Mouse (Mus musculus) embryo, embryonic 10.5 days (tissue): ENCODE data around the gene Umps.

Experiments
- DNase-seq: peaks from one replicate; pipeline ENCODE4 v3.0.0-alpha.2; 2015; ENCODE audit warnings: low spot score

The Umps gene

GRCm38 (mm10) chr16:33930785-33931184 lies 36.1 kb downstream of the Umps start:
- DNase-seq, result no peak

- no peak for DNase-seq
These were observed 37.9 kb downstream of the Umps start for GRCm38 (mm10) chr16:33928788-33929462.

- no peak for DNase-seq
These were observed 39.5 kb downstream of the Umps start for GRCm38 (mm10) chr16:33927263-33927824.

DNA sequence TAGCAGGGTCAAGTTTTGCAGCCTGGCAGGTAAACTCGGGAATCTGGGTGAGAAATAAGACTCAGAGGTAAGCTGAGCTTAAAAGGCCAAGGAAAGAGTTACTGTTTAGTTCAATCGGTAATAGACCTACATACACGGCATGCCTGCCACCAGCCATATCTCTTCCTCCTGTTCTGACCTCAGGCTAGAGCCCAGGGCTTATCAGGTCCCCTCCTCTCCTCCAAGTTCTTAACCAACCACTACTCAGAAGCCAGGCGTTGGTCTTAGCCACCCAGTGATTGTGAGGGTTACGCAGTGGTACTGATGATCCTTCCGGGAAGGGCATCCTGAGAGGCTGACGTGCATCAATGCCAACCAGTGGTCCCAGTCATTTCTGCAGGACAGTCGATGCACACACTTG lies 43.1 kb downstream of the Umps start:
- DNase-seq, result no peak

DNA sequence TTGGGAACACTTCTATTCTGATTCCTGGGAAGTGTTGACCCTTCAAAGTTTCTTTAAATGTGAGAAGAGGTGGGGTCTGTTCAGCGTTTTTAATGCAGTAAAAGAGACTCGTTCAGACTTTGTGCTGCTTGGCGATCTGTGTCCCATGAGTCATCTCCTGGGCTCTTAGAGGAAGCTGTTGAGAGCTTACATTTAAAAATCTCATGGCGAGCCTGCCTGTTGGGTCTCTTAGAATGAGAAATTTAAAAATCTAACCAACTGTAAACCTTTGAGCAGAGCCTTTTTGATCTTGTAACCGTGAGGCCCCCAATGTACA lies 43.9 kb downstream of the Umps start:
- DNase-seq, result no peak

- no peak for DNase-seq
These were observed 44.5 kb downstream of the Umps start for GRCm38 (mm10) chr16:33922111-33923000.

DNA sequence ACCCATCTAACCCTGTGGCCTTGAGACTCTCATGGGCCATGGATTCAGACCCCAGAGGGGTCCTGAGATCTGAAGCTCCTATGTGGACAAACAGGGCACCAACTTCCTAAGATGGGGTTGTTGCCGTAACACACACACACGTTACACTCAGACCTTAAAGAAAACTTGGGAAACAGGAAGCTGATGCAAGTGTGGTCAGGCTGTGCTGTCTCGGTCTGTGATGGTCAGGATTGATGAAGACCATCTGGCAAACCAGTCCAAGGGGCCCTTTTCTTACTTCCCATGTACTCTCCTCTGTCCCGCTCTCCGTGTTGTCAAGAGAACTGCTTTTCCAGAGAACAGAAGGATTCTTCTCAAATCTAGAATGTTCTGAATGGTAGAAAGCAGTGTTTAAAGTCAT lies 45.3 kb downstream of the Umps start:
- DNase-seq, result no peak

GRCm38 (mm10) chr16:33917926-33918325 lies 48.9 kb downstream of the Umps start:
- DNase-seq, result no peak

DNA sequence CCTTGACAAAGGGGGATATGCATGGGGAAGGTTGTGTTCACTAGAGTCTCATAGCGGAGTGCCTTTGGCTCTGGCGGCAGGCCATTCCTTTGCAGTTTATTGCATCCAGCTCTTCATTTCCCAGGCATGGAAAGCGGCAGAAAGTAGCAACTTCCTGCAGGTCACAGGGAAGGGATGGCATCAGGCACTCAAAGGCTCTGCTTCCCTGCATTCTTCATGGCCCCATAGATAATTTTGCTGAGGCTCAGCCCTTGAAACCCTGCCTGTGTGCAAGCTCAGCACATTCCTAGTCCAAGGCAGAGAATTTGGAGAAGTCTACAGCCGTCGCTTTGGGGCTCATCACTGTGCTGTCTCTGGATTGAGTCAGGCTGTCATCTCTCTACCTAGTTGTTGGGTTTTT lies 49.4 kb downstream of the Umps start:
- DNase-seq, result no peak

- no peak for DNase-seq
These were observed 50.2 kb downstream of the Umps start for GRCm38 (mm10) chr16:33916473-33917251.

- DNase-seq, result no peak
These were observed 51.8 kb downstream of the Umps start for GRCm38 (mm10) chr16:33914997-33915396.

DNA sequence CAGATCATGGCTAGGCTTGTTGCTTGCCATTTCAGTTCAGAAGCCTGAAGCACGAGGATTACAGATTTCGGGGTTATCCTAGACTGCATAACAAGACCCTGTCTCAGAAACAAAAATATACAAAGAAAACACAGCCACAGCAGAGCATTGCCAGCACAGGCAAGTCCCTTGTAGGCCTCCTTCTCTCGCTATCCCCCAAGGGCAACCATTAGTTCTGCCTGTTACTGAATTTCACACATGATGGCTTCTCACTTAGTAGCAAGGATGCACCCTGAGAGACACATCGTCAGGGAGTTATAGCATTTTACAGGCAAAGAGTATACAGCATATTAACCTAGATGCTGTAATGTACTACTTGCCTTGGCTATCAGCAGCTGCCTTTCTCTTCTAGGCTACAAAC lies 58.6 kb downstream of the Umps start:
- no peak for DNase-seq
